Mouse (Mus musculus) CH12.LX (cell line): ENCODE data around the gene Nlrp6. TPM values are rescaled to one million over a fixed set of nuclear protein-coding genes. Genes with fewer than 3 reads are reported as not detected.

Source experiments
- DNase-seq: peaks from one replicate; pipeline ENCODE4 v3.0.0-alpha.2; 2013; ENCODE audit errors: extremely low read depth
- H3K27ac ChIP-seq: 2 replicates; pipeline ENCODE4 v1.5.1; 2012; ENCODE audit warnings: low read depth, mild to moderate bottlenecking, control low read depth, moderate library complexity; ENCODE audit not compliant: insufficient read depth
- H3K27me3 ChIP-seq: replicated peaks from 2 replicates; pipeline ENCODE3; 2012; ENCODE audit warnings: inconsistent platforms
- H3K36me3 ChIP-seq, 2 experiments: replicated peaks in 1 of 2; 2 replicates each; pipeline versions ENCODE3 to v1.6.1; 2012; ENCODE audit warnings: inconsistent platforms in 1 of 2, low read length in 1 of 2, mild to moderate bottlenecking in 1 of 2, mixed read lengths in 1 of 2, moderate library complexity in 1 of 2; ENCODE audit not compliant: control insufficient read depth in 1 of 2, insufficient read depth in 1 of 2
- H3K4me1 ChIP-seq, 2 experiments: 2 replicates each; pipeline ENCODE4 v1.6.1; 2012; ENCODE audit warnings: inconsistent platforms in 1 of 2, moderate library complexity in 1 of 2; ENCODE audit not compliant: insufficient read depth in 2 of 2, control insufficient read depth in 1 of 2
- H3K4me2 ChIP-seq: 2 replicates; pipeline ENCODE4 v1.6.1; 2012; ENCODE audit warnings: low read depth, mild to moderate bottlenecking, control low read depth; ENCODE audit not compliant: poor library complexity, insufficient read depth, severe bottlenecking
- H3K4me3 ChIP-seq, 3 experiments: fragments of 150-350 bp in 1 of 3; sonication (generic) in 1 of 3; replicated peaks in 1 of 3; 2 replicates each; pipeline versions ENCODE3 to v1.5.1; 2011 to 2012; ENCODE audit warnings: low read depth in 2 of 3, low read length in 2 of 3, mild to moderate bottlenecking in 2 of 3, moderate library complexity in 2 of 3, control low read depth in 1 of 3, improper control_type of control experiment in 1 of 3, inconsistent platforms in 1 of 3, mixed read lengths in 1 of 3; ENCODE audit not compliant: poor library complexity in 1 of 3
- H3K79me2 ChIP-seq: replicated peaks from 2 replicates; pipeline ENCODE4 v1.6.1; 2012; ENCODE audit warnings: mild to moderate bottlenecking, moderate library complexity; ENCODE audit not compliant: control insufficient read depth, poor library complexity, insufficient read depth, severe bottlenecking; ENCODE audit errors: extremely low read depth
- H3K9ac ChIP-seq: 2 replicates; pipeline ENCODE4 v1.6.1; 2012; ENCODE audit warnings: low read depth, mild to moderate bottlenecking, control low read depth, moderate library complexity; ENCODE audit not compliant: insufficient read depth
- H3K9me3 ChIP-seq: replicated peaks from 2 replicates; pipeline ENCODE3; 2012; ENCODE audit warnings: low read length, inconsistent platforms, mixed read lengths
- BHLHE40 ChIP-seq: IDR thresholded peaks from 2 replicates; pipeline ENCODE4 v1.6.1; 2011; ENCODE audit warnings: mild to moderate bottlenecking, low read depth, low read length, improper control_type of control experiment
- CHD1 ChIP-seq: IDR thresholded peaks from 2 replicates; pipeline ENCODE4 v1.6.1; 2012; ENCODE audit warnings: low read depth, low read length, improper control_type of control experiment, inconsistent platforms
- CTCF ChIP-seq, 2 experiments: IDR thresholded peaks in 1 of 2; conservative IDR thresholded peaks in 1 of 2; 2 replicates each; pipeline ENCODE4 v1.5.1; 2011 to 2012; ENCODE audit warnings: low read depth in 2 of 2, low read length in 2 of 2, improper control_type of control experiment in 1 of 2, inconsistent platforms in 1 of 2, mild to moderate bottlenecking in 1 of 2, moderate library complexity in 1 of 2
- E2F4 ChIP-seq: IDR thresholded peaks from 2 replicates; pipeline ENCODE4 v1.6.1; 2011; ENCODE audit warnings: low read depth, low read length, improper control_type of control experiment; ENCODE audit not compliant: insufficient replicate concordance
- ELF1 ChIP-seq: IDR thresholded peaks from 2 replicates; pipeline ENCODE4 v1.6.1; 2014; ENCODE audit warnings: low read depth, mild to moderate bottlenecking, inconsistent platforms, low read length, improper control_type of control experiment
- EP300 ChIP-seq: IDR thresholded peaks from 2 replicates; pipeline ENCODE4 v1.6.1; 2011; ENCODE audit warnings: low read length, improper control_type of control experiment
- HCFC1 ChIP-seq: IDR thresholded peaks from 2 replicates; pipeline ENCODE4 v1.6.1; 2012; ENCODE audit warnings: low read depth, mild to moderate bottlenecking, inconsistent platforms, low read length, improper control_type of control experiment
- IRF4 ChIP-seq: IDR thresholded peaks from 2 replicates; pipeline ENCODE4 v1.6.1; 2014; ENCODE audit warnings: low read depth, mild to moderate bottlenecking, inconsistent platforms, low read length, improper control_type of control experiment
- JUN ChIP-seq: IDR thresholded peaks from 2 replicates; pipeline ENCODE4 v1.6.1; 2011; ENCODE audit warnings: low read depth, mild to moderate bottlenecking, low read length, improper control_type of control experiment, moderate library complexity; ENCODE audit not compliant: insufficient read depth
- JUND ChIP-seq: conservative IDR thresholded peaks from 2 replicates; pipeline ENCODE4 v1.6.1; 2011; ENCODE audit warnings: low read depth, low read length, improper control_type of control experiment
- KAT2A ChIP-seq: IDR thresholded peaks from 2 replicates; pipeline ENCODE4 v1.6.1; 2012; ENCODE audit warnings: low read length, improper control_type of control experiment, inconsistent platforms; ENCODE audit not compliant: insufficient replicate concordance
- MAX ChIP-seq: IDR thresholded peaks from 2 replicates; pipeline ENCODE4 v1.6.1; 2011; ENCODE audit warnings: low read length, improper control_type of control experiment
- MAZ ChIP-seq: IDR thresholded peaks from 2 replicates; pipeline ENCODE4 v1.6.1; 2012; ENCODE audit warnings: low read depth, mild to moderate bottlenecking, inconsistent platforms, low read length, improper control_type of control experiment, moderate library complexity
- MYC ChIP-seq: IDR thresholded peaks from 2 replicates; pipeline ENCODE4 v1.6.1; 2011; ENCODE audit warnings: low read depth, mild to moderate bottlenecking, improper control_type of control experiment, low read length
- PAX5 ChIP-seq: IDR thresholded peaks from 2 replicates; pipeline ENCODE4 v1.6.1; 2012; ENCODE audit warnings: low read length, inconsistent platforms, mixed read lengths
- RAD21 ChIP-seq: IDR thresholded peaks from 2 replicates; pipeline ENCODE4 v1.6.1; 2011; ENCODE audit warnings: low read depth, mild to moderate bottlenecking, low read length, improper control_type of control experiment, moderate library complexity
- RCOR1 ChIP-seq: conservative IDR thresholded peaks from 2 replicates; pipeline ENCODE4 v1.6.1; 2012; ENCODE audit warnings: low read depth, mild to moderate bottlenecking, inconsistent platforms, low read length, improper control_type of control experiment
- SIN3A ChIP-seq: IDR thresholded peaks from 2 replicates; pipeline ENCODE4 v1.6.1; 2012; ENCODE audit warnings: low read length, improper control_type of control experiment, inconsistent platforms
- SMC3 ChIP-seq: IDR thresholded peaks from 2 replicates; pipeline ENCODE4 v1.6.1; 2011; ENCODE audit warnings: low read depth, low read length, improper control_type of control experiment
- TBP ChIP-seq: conservative IDR thresholded peaks from 2 replicates; pipeline ENCODE4 v1.6.1; 2011; ENCODE audit warnings: low read depth, low read length, improper control_type of control experiment
- TCF12 ChIP-seq: IDR thresholded peaks from 2 replicates; pipeline ENCODE4 v1.6.1; 2014; ENCODE audit warnings: low read depth, mild to moderate bottlenecking, inconsistent platforms, low read length, improper control_type of control experiment
- UBTF ChIP-seq: IDR thresholded peaks from 2 replicates; pipeline ENCODE4 v1.6.1; 2012; ENCODE audit warnings: low read depth, mild to moderate bottlenecking, inconsistent platforms, low read length, improper control_type of control experiment, moderate library complexity
- ZC3H11A ChIP-seq: IDR thresholded peaks from 2 replicates; pipeline ENCODE4 v1.6.1; 2012; ENCODE audit warnings: low read depth, mild to moderate bottlenecking, inconsistent platforms, low read length, improper control_type of control experiment
- dilution Hi-C: fragments of 300-500 bp; cut with MboI; formaldehyde crosslinking; loops from 2 replicates; pipeline ENCODE4 v1.14.3; 2020; ENCODE audit warnings: low sequenced_read_pairs; ENCODE audit not compliant: extremely low pct_unique_long_range_greater_than_20kb, extremely low pct_ligation_motif_present
- in situ Hi-C: fragments of 300-500 bp; cut with MboI; formaldehyde crosslinking; loops from 3 replicates; pipeline ENCODE4 v1.14.3; 2019; ENCODE audit warnings: low sequenced_read_pairs, low pct_ligation_motif_present, low pct_unique_long_range_greater_than_20kb, mixed read lengths
- polyA plus RNA-seq: library from polyadenylated mRNA; unstranded; fragments of >175 nt; gene quantifications from 2 replicates; pipeline ENCODE4 v1.2.1, GENCODE M21; 2012; ENCODE audit warnings: low read depth; ENCODE audit not compliant: insufficient read length
- total RNA-seq, 2 experiments: library from RNA; depleted of rRNA; stranded (reverse); fragments of 300-350 nt in 1 of 2; fragments of >200 nt in 1 of 2; gene quantifications; 2 replicates each; pipeline ENCODE4 v1.2.3; 2012 to 2014

Gene Nlrp6
- total and polyA plus RNA-seq, 3 experiments, result 0.14 to 0.21 TPM; not detected in 1

- Histone ChIP-seq H3K4me3 (peak overlapping the region; percentile 66 to 78 (median 69)), H3K27ac (peak overlapping the region; percentile 78; the same call in 1 of the 2 replicates), H3K36me3 (peaks cover 0 to 23% of the 10 kb centered on the region in 2 experiments), H3K9ac (peak overlapping the region; percentile 36; the same call in 1 of the 2 replicates), H3K27me3 (no peaks in the 10 kb centered on the region), H3K79me2 (peaks cover 5% of the 10 kb centered on the region; the same call in 1 of the 2 replicates), H3K4me1 (peaks cover 3 to 42% of the 10 kb centered on the region in 2 experiments), H3K4me2 (no peak overlapping the region), H3K9me3 (no peaks in the 10 kb centered on the region)
- in situ Hi-C loops (loop anchor here (5.0 kb wide), 2 partner anchors 56 to 96 kb away; partner anchors contain the start of gene Ifitm3), dilution Hi-C loops (no loop called here)
- DNase-seq, result no peak
- no peak for TF ChIP-seq IRF4
- no peak for TF ChIP-seq TBP
These were observed 35.8 kb downstream of the Nlrp6 start for GRCm38 (mm10) chr7:140956556-140956869.

GRCm38 (mm10) chr7:140959181-140959901 is 38.6 kb downstream of the Nlrp6 start:
- Histone ChIP-seq H3K27me3 (no peaks in the 10 kb centered on the region), H3K9ac (no peak overlapping the region), H3K27ac (no peak overlapping the region), H3K4me2 (no peak overlapping the region), H3K79me2 (no peaks in the 10 kb centered on the region; the same call in 1 of the 2 replicates), H3K9me3 (no peaks in the 10 kb centered on the region), H3K4me1 (peaks cover 0 to 14% of the 10 kb centered on the region in 2 experiments; a peak in 3 of 4 replicates), H3K4me3 (no peak overlapping the region), H3K36me3 (no peaks in the 10 kb centered on the region)
- dilution Hi-C loops, result no loop called here
- TF ChIP-seq MYC (0 out of 2 replicates have a peak, but pooled peaks have one; percentile 53), EP300 (no peak), KAT2A (no peak), TBP (no peak), E2F4 (no peak), CHD1 (no peak), TCF12 (no peak), MAZ (no peak), MAX (no peak), RCOR1 (no peak), ZC3H11A (peak; percentile 88), BHLHE40 (no peak), IRF4 (peak; percentile 35; the same call in 1 of the 2 replicates), UBTF (no peak), SMC3 (peak; percentile 98), SIN3A (no peak), JUN (no peak), HCFC1 (no peak), PAX5 (no peak), RAD21 (peak; percentile 97), CTCF (conservative IDR thresholded peaks at IDR 0.05 in 1 of 2, IDR thresholded peaks at IDR 0.05 in 1 of 2; ENCODE audit: low read depth in 2 of 2, low read length in 2 of 2) (peak in 1 of 2 experiments; percentile 96; a peak in 2 of 4 replicates), JUND (peak; percentile 47; the same call in 1 of the 2 replicates), ELF1 (0 out of 2 replicates have a peak, but pooled peaks have one; percentile 37)
- in situ Hi-C loops, result loop anchor here (5.0 kb wide), 2 partner anchors 53 to 93 kb away; partner anchors contain the start of gene Ifitm3
- DNase-seq, result peak; percentile 61
